Mouse (Mus musculus): Measurements from ENCODE around the gene Dexi.

DNA sequence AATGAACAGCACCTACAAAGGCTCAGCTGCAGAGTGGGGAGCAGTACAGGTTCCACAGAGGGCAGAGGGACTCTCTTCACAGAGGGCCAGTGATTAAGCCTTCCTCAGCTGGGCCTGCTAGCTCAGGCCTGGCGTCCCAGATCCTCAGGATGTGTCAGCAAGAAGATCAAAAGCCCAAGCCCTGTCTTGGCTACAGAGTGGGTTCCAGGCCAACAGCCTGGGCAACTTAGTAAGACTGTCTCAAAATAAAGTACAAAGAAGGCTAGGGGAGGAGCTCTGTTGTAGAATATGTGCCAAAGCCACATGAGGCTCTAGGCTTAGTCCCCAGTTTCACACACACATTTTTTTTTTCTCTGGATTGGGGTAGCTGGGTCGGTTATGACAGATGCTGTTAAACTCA, 32.1 kb upstream of the Dexi start:
- TF ChIP-seq POLR2A (IDR thresholded peaks at IDR 0.05; ENCODE audit: borderline replicate concordance, low read depth, low read length) (no peak), CTCF (IDR thresholded peaks at IDR 0.05; ENCODE audit: low read depth, low read length) (no peak)

All from bone marrow macrophage, adult 2 months (primary cell).